Mouse (Mus musculus) heart, embryonic 14.5 days (tissue): ENCODE measurements around the gene Kpna2. TPM values are rescaled to one million over a fixed set of nuclear protein-coding genes. Genes with fewer than 3 reads are reported as not detected.
"Not testable (repeated sequence)": the region's sequence is repeated elsewhere in the genome, so short reads cannot be mapped to it uniquely, and the experiment has no call there.

ENCODE experiments used
- ATAC-seq: fragments of 200-750 bp; cut with Nextera tagmentation; 2 replicates; pipeline ENCODE4 v1.8.0; 2017; ENCODE audit warnings: low read depth, moderate TSS enrichment; ENCODE audit not compliant: insufficient number of reproducible peaks, insufficient read depth, low FRiP score
- H3K27ac ChIP-seq, 2 experiments: fragments of 200-500 bp in 1 of 2; fragments of 300-500 bp in 1 of 2; sonication (generic) in 1 of 2; replicated peaks in 1 of 2; 2 replicates each; pipeline ENCODE4 v1.5.1; 2012 to 2014; ENCODE audit warnings: low read depth in 2 of 2, low read length in 2 of 2, control low read depth in 1 of 2, mild to moderate bottlenecking in 1 of 2, mixed read lengths in 1 of 2; ENCODE audit not compliant: control insufficient read depth in 1 of 2, insufficient read depth in 1 of 2
- H3K27me3 ChIP-seq: fragments of 300-500 bp; sonication (generic); 2 replicates; pipeline ENCODE4 v1.6.1; 2014; ENCODE audit warnings: mild to moderate bottlenecking, low read length, control low read depth; ENCODE audit not compliant: control insufficient read depth, insufficient read depth
- H3K36me3 ChIP-seq: fragments of 300-500 bp; sonication (generic); 2 replicates; pipeline ENCODE4 v1.6.1; 2014; ENCODE audit warnings: mild to moderate bottlenecking, control low read depth, low read length, mixed read lengths; ENCODE audit not compliant: control insufficient read depth, insufficient read depth
- H3K4me1 ChIP-seq, 2 experiments: fragments of 200-500 bp in 1 of 2; fragments of 300-500 bp in 1 of 2; sonication (generic) in 1 of 2; 2 replicates each; pipeline ENCODE4 v1.6.1; 2012 to 2014; ENCODE audit warnings: low read length in 2 of 2, control low read depth in 1 of 2, mixed read lengths in 1 of 2; ENCODE audit not compliant: control insufficient read depth in 2 of 2, insufficient read depth in 2 of 2
- H3K4me2 ChIP-seq: fragments of 300-500 bp; sonication (generic); 2 replicates; pipeline ENCODE4 v1.6.1; 2014; ENCODE audit warnings: mild to moderate bottlenecking, low read length
- H3K4me3 ChIP-seq, 2 experiments: fragments of 200-500 bp in 1 of 2; fragments of 300-500 bp in 1 of 2; sonication (generic) in 1 of 2; 2 replicates each; pipeline ENCODE4 v1.5.1; 2012 to 2014; ENCODE audit warnings: low read length in 2 of 2, mild to moderate bottlenecking in 2 of 2, control low read depth in 1 of 2, low read depth in 1 of 2, moderate library complexity in 1 of 2; ENCODE audit not compliant: control insufficient read depth in 1 of 2, insufficient read depth in 1 of 2
- H3K9ac ChIP-seq: fragments of 300-500 bp; sonication (generic); 2 replicates; pipeline ENCODE4 v1.6.1; 2014; ENCODE audit warnings: mild to moderate bottlenecking, low read length
- H3K9me3 ChIP-seq: fragments of 300-500 bp; sonication (generic); 2 replicates; pipeline ENCODE4 v1.6.1; 2016; ENCODE audit warnings: low read length, control low read depth; ENCODE audit not compliant: control insufficient read depth
- WGBS: fragments of 180-500 bp; shearing (Covaris S2); extraction: QIAGEN DNeasy Blood & Tissue Kit; methylation state at CpG from one replicate; pipeline ENCODE4 v1.1.7; 2014; 5-methylcytosine and 5-hydroxymethylcytosine counted together
- polyA plus RNA-seq: library from polyadenylated mRNA; unstranded; fragments of >200 nt; fragmentation: Nextera tagmentation; extraction: Ambion mirVana; gene quantifications from 2 replicates; pipeline ENCODE4 v1.2.1, GENCODE M21; 2014

The Kpna2 gene
- polyA plus RNA-seq, 1 experiment from 2014 or later = 258 TPM

GRCm38 (mm10) chr11:106994246-106995085, 4.9 kb downstream of the Kpna2 start:
- WGBS = 24% methylated on average over 3 of the region's 3 CpGs
- ATAC-seq = no peak

GRCm38 (mm10) chr11:106987384-106987783, 12.0 kb downstream of the Kpna2 start:
- Histone ChIP-seq H3K4me1 (0 out of 4 replicates have a peak, but pooled peaks cover 0 to 4% of the 10 kb centered on the region in 2 experiments), H3K4me3 (no peak overlapping the region), H3K4me2 (no peak overlapping the region), H3K9ac (no peak overlapping the region), H3K36me3 (peaks cover 57% of the 10 kb centered on the region), H3K27ac (no peak overlapping the region), H3K9me3 (no peaks in the 10 kb centered on the region), H3K27me3 (no peaks in the 10 kb centered on the region)
- no peak for ATAC-seq
- 87% methylated on average over 2 of the region's 2 CpGs for WGBS

More at GRCm38 (mm10) chr11:106994246-106995085, 4.9 kb downstream of the Kpna2 start:
- H3K9me3 ChIP-seq = no peaks in the 10 kb centered on the region
- H3K4me3 ChIP-seq = no peak overlapping the region
- no peak overlapping the region for H3K9ac ChIP-seq
- H3K27me3 ChIP-seq = no peaks in the 10 kb centered on the region
- H3K27ac ChIP-seq = peak overlapping the region in 1 of 2 experiments; percentile 61; a peak in 2 of 4 replicates
- peaks cover 2 to 26% of the 10 kb centered on the region in 2 experiments for H3K4me1 ChIP-seq
- peak overlapping the region; percentile 4 for H3K4me2 ChIP-seq
- H3K36me3 ChIP-seq = peaks cover 79% of the 10 kb centered on the region

GRCm38 (mm10) chr11:106985979-106986604, 13.2 kb downstream of the Kpna2 start:
- not testable (repeated sequence) for H3K27ac ChIP-seq, H3K4me2 ChIP-seq, ATAC-seq, H3K9me3 ChIP-seq, H3K4me1 ChIP-seq, H3K9ac ChIP-seq, H3K27me3 ChIP-seq, H3K4me3 ChIP-seq
- H3K36me3 ChIP-seq = peaks cover 45% of the 10 kb centered on the region
- 87% methylated on average over 9 of the region's 9 CpGs for WGBS

- WGBS = 22% methylated on average over 5 of the region's 5 CpGs
- Histone ChIP-seq H3K4me3 (no peak overlapping the region), H3K36me3 (peaks cover 10% of the 10 kb centered on the region), H3K4me2 (no peak overlapping the region), H3K9me3 (no peaks in the 10 kb centered on the region), H3K9ac (no peak overlapping the region), H3K27me3 (no peaks in the 10 kb centered on the region), H3K27ac (0 out of 4 replicates have a peak overlapping the region, but pooled peaks of 1 of the 2 experiments have one; percentile 15), H3K4me1 (peaks cover 0 to 7% of the 10 kb centered on the region in 2 experiments; a peak in 1 of 4 replicates)
- no peak for ATAC-seq
These were observed 17.0 kb downstream of the Kpna2 start for GRCm38 (mm10) chr11:106982351-106982750.

- H3K9ac ChIP-seq = no peak overlapping the region
- H3K36me3 ChIP-seq = peaks cover 4% of the 10 kb centered on the region; the same call in 1 of the 2 replicates
- H3K4me3 ChIP-seq = no peak overlapping the region
- peaks cover 0 to 7% of the 10 kb centered on the region in 2 experiments; a peak in 1 of 4 replicates for H3K4me1 ChIP-seq
- no peak for ATAC-seq
- 53% methylated on average over 1 of the region's 1 CpGs for WGBS
- no peaks in the 10 kb centered on the region for H3K9me3 ChIP-seq
- H3K27me3 ChIP-seq = no peaks in the 10 kb centered on the region
- peak overlapping the region in 1 of 2 experiments; percentile 15; a peak in 1 of 4 replicates for H3K27ac ChIP-seq
- no peak overlapping the region for H3K4me2 ChIP-seq
These were observed 17.6 kb downstream of the Kpna2 start for GRCm38 (mm10) chr11:106981787-106982186.

- 22% methylated on average over 7 of the region's 7 CpGs for WGBS
- H3K4me3 ChIP-seq = no peak overlapping the region
- peaks cover 0 to 9% of the 10 kb centered on the region in 2 experiments; a peak in 1 of 4 replicates for H3K4me1 ChIP-seq
- no peaks in the 10 kb centered on the region for H3K27me3 ChIP-seq
- no peak overlapping the region for H3K4me2 ChIP-seq
- no peaks in the 10 kb centered on the region for H3K36me3 ChIP-seq
- no peak overlapping the region for H3K27ac ChIP-seq
- no peak overlapping the region for H3K9ac ChIP-seq
- H3K9me3 ChIP-seq = no peaks in the 10 kb centered on the region
- no peak for ATAC-seq
These were observed 18.9 kb downstream of the Kpna2 start for GRCm38 (mm10) chr11:106980455-106980854.

GRCm38 (mm10) chr11:106976194-106976593, 23.1 kb downstream of the Kpna2 start:
- Histone ChIP-seq H3K4me1 (0 out of 4 replicates have a peak, but pooled peaks cover 0 to 3% of the 10 kb centered on the region in 2 experiments), H3K4me2 (no peak overlapping the region), H3K9ac (no peak overlapping the region), H3K36me3 (no peaks in the 10 kb centered on the region), H3K27ac (peak overlapping the region in 1 of 2 experiments; percentile 28; a peak in 1 of 4 replicates), H3K9me3 (no peaks in the 10 kb centered on the region), H3K4me3 (no peak overlapping the region), H3K27me3 (no peaks in the 10 kb centered on the region)
- peak; percentile 30; the same call in 1 of the 2 replicates for ATAC-seq
- 53% methylated on average over 8 of the region's 8 CpGs for WGBS
